Mouse (Mus musculus): ENCODE results near the gene Ubqln4. TPM values are rescaled to one million over a fixed set of nuclear protein-coding genes. Genes with fewer than 3 reads are reported as not detected.

The Ubqln4 gene
- polyA plus RNA-seq, 1 experiment from 2014 or later: 68.5 TPM

GRCm38 (mm10) chr3:88548180-88548917 lies 5.2 kb upstream of the Ubqln4 start, which contains the start of gene Rab25:
TSS of gene Rab25 (minus strand) at chr3:88548300.
- no peak for ATAC-seq (ENCODE audit: insufficient read depth)
- Histone ChIP-seq H3K27ac (ENCODE audit: low read depth) (peak within 1 kb of the TSS; percentile 58), H3K4me1 (ENCODE audit: insufficient read depth) (0 out of 2 replicates have a peak, but pooled peaks cover 2% of the 10 kb centered on the region), H3K27me3 (ENCODE audit: insufficient read depth, low read length) (no peaks in the 10 kb centered on the region), H3K4me3 (ENCODE audit: low read depth, low read length) (peak within 1 kb of the TSS; percentile 15; the same call in 1 of the 2 replicates), H3K9ac (no peak within 1 kb of the TSS; the same call in 1 of the 2 replicates), H3K36me3 (ENCODE audit: insufficient read depth) (0 out of 2 replicates have a peak, but pooled peaks cover 3% of the 10 kb centered on the region), H3K9me3 (ENCODE audit: low read depth, low read length) (no peaks in the 10 kb centered on the region), H3K4me2 (peak within 1 kb of the TSS; percentile 53)
- DNase-seq: peak; percentile 77
- WGBS: 36% methylated on average over 18 of the region's 18 CpGs
- no peak for TF ChIP-seq CTCF (IDR thresholded peaks at IDR 0.05; ENCODE audit: low read depth)

DNA sequence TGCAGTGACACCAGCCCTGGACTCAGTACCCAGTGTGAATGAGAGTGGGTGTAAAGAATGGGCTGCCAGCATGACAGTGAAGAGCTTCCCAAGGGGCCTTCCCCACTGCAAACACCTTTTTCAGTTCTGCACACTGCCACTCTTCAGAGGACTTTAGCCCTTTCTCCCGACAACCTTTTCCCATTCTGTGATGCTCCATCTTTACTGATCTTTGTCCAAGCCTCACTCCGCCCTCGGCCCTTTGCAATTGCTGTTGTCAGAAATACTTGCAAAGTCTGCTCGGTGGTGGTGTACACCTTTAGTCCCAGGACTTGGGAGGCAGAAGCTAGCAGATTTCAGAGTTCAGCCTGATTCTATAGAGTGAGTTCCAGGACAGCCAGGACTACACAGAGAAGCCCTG lies 2.0 kb upstream of the Ubqln4 start:
- ATAC-seq (ENCODE audit: insufficient read depth) (no peak), DNase-seq (no peak)
- Histone ChIP-seq H3K4me1 (ENCODE audit: insufficient read depth) (0 out of 2 replicates have a peak, but pooled peaks cover 7% of the 10 kb centered on the region), H3K9me3 (ENCODE audit: low read depth, low read length) (no peaks in the 10 kb centered on the region), H3K27me3 (ENCODE audit: insufficient read depth, low read length) (no peaks in the 10 kb centered on the region), H3K4me2 (peak overlapping the region; percentile 92), H3K27ac (ENCODE audit: low read depth) (no peak overlapping the region), H3K36me3 (ENCODE audit: insufficient read depth) (peaks cover 13% of the 10 kb centered on the region), H3K4me3 (ENCODE audit: low read depth, low read length) (peak overlapping the region; percentile 91; the same call in 1 of the 2 replicates), H3K9ac (no peak overlapping the region)
- TF ChIP-seq CTCF (IDR thresholded peaks at IDR 0.05; ENCODE audit: low read depth): no peak
- whole genome bisulfite sequencing: 81% methylated on average over 4 of the region's 4 CpGs

DNA sequence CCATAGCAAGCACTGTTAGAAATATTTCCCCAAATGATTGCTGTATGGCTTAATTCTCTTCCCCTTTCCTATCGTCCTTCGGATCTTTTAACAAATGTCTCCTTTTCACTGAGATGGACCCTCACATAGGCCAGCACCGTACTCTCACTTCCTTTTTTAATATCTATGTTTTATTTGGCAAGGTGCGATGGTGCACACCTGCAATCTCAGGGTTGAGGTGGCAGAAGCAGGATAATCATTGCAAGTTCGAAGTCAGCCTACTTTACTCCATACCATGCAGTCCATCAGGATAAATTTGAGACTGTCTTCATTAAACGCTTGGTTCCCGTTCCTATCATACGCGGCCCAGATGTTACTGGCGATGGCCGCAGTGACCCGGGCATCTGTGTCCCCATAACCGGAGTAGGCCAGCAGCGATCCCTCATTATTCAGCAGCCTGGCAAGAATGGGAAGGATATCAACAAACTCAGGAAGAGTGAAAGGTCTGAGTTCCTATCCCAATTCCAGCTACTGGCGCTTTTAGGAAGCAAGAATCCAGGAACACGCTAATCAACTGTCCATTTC lies 1.4 kb upstream of the Ubqln4 start:
- H3K4me1 ChIP-seq (ENCODE audit: insufficient read depth): 0 out of 2 replicates have a peak, but pooled peaks cover 7% of the 10 kb centered on the region
- no peaks in the 10 kb centered on the region for H3K9me3 ChIP-seq (ENCODE audit: low read depth, low read length)
- no peak for TF ChIP-seq CTCF (IDR thresholded peaks at IDR 0.05; ENCODE audit: low read depth)
- peaks cover 19% of the 10 kb centered on the region for H3K36me3 ChIP-seq (ENCODE audit: insufficient read depth)
- H3K9ac ChIP-seq: peak overlapping the region; percentile 60
- no peak for ATAC-seq (ENCODE audit: insufficient read depth)
- no peak for DNase-seq
- no peaks in the 10 kb centered on the region for H3K27me3 ChIP-seq (ENCODE audit: insufficient read depth, low read length)
- peak overlapping the region; percentile 91 for H3K4me3 ChIP-seq (ENCODE audit: low read depth, low read length)
- WGBS: 16% methylated on average over 16 of the region's 16 CpGs
- H3K4me2 ChIP-seq: peak overlapping the region; percentile 92
- H3K27ac ChIP-seq (ENCODE audit: low read depth): peak overlapping the region; percentile 74

DNA sequence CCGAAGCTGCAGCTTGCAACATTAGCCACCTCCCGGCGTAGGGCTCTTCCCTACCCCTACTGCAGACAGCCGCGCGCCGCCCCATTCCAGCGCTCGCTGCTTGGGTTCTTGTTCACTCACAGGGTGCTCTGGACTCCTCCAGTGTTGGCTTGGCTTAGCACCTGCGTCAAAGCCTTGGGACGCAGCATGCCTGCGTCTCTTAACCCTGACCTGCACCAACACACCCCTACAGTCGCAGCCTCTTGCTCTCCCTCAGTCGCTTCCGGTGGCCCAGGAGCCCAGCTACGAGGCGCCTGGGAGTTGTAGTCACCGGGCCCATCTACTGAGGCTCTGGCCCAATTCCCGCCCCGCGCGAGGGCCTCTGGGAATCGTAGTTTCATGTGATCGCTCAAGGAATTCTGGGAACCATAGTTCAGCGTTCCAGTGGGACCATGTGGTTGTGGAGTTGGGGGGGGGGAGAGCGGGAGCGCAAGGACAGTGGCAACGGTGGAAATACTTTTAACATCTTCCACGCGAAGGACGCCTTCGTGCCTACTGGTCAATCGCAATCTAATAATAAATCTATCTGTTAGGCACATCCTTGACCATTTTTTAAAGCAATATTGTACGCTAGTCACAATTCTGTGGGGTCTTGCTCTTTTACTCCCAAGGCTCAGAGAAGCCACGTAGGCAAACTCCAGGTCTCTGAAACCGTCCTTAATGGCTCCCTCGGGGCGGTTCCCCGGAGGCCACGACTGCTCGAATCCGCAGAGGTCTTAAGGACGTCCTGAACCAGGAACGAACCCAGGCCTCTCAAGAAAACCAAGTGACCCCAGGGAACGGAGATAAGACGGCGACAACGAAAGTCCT lies 658 bp upstream of the Ubqln4 start, which contains the start of gene Lamtor2:
Lamtor2 (minus strand) TSS at position 399 of the 849 bp plus-strand sequence.
- no peaks in the 10 kb centered on the region for H3K27me3 ChIP-seq (ENCODE audit: insufficient read depth, low read length)
- ATAC-seq (ENCODE audit: insufficient read depth): peak; percentile 91
- peak within 1 kb of the TSS; percentile 91 for H3K4me3 ChIP-seq (ENCODE audit: low read depth, low read length)
- peak; percentile 99 for DNase-seq
- peak within 1 kb of the TSS; percentile 92 for H3K4me2 ChIP-seq
- WGBS: under 1% methylated on average over 48 of the region's 48 CpGs
- H3K9me3 ChIP-seq (ENCODE audit: low read depth, low read length): no peaks in the 10 kb centered on the region
- peaks cover 26% of the 10 kb centered on the region for H3K36me3 ChIP-seq (ENCODE audit: insufficient read depth)
- TF ChIP-seq CTCF (IDR thresholded peaks at IDR 0.05; ENCODE audit: low read depth): no peak
- H3K27ac ChIP-seq (ENCODE audit: low read depth): peak within 1 kb of the TSS; percentile 99
- H3K9ac ChIP-seq: peak within 1 kb of the TSS; percentile 88
- H3K4me1 ChIP-seq (ENCODE audit: insufficient read depth): 0 out of 2 replicates have a peak, but pooled peaks cover 7% of the 10 kb centered on the region

DNA sequence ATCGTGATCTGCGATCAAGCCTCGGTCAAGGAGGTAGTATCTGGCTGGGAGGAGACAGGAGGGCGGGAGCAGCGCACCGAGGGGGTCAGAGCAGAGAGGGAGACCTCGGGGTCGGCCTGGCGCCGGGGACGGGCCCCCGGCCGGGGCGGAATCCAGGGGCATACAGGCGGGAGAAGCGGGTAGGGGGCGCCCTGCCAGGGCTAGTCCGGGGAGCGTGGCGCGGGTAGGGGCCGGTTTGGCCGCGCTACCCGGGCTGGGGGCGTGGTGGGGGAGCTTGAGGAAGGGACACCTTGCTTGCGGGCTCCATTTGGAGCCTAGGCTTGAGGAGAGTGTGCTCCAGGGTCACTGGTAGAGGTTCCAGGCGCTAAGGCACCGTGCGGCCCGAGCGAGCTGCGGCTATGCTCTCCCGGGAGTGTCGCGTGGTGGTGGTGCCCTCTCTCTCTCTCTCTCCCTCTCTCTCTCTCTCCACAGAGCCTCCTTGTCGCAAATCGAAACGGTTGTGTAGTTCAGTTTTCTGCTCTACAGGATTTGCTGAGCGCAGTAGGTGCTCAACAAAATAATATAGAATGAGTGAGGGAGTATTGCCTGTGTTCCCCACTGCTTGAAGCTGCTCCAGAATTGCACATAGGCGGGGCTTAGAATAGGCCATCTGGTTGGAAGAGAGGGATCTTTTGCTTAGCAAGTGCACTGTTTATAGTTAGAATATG lies 475 bp downstream of the Ubqln4 start:
- peak overlapping the region; percentile 92 for H3K4me2 ChIP-seq
- WGBS: under 1% methylated on average over 41 of the region's 41 CpGs
- H3K4me3 ChIP-seq (ENCODE audit: low read depth, low read length): peak overlapping the region; percentile 91
- H3K4me1 ChIP-seq (ENCODE audit: insufficient read depth): 0 out of 2 replicates have a peak, but pooled peaks cover 7% of the 10 kb centered on the region
- no peaks in the 10 kb centered on the region for H3K27me3 ChIP-seq (ENCODE audit: insufficient read depth, low read length)
- no peaks in the 10 kb centered on the region for H3K9me3 ChIP-seq (ENCODE audit: low read depth, low read length)
- peak overlapping the region; percentile 88 for H3K9ac ChIP-seq
- TF ChIP-seq CTCF (IDR thresholded peaks at IDR 0.05; ENCODE audit: low read depth): no peak
- DNase-seq (peak; percentile 66), ATAC-seq (ENCODE audit: insufficient read depth) (peak; percentile 50)
- peak overlapping the region; percentile 99 for H3K27ac ChIP-seq (ENCODE audit: low read depth)
- peaks cover 37% of the 10 kb centered on the region for H3K36me3 ChIP-seq (ENCODE audit: insufficient read depth)

- DNase-seq (no peak), ATAC-seq (ENCODE audit: insufficient read depth) (no peak)
- Histone ChIP-seq H3K9ac (no peak overlapping the region), H3K9me3 (ENCODE audit: low read depth, low read length) (no peaks in the 10 kb centered on the region), H3K4me3 (ENCODE audit: low read depth, low read length) (peak overlapping the region; percentile 91; the same call in 1 of the 2 replicates), H3K27ac (ENCODE audit: low read depth) (no peak overlapping the region), H3K36me3 (ENCODE audit: insufficient read depth) (peaks cover 48% of the 10 kb centered on the region), H3K4me2 (peak overlapping the region; percentile 92), H3K4me1 (ENCODE audit: insufficient read depth) (0 out of 2 replicates have a peak, but pooled peaks cover 7% of the 10 kb centered on the region), H3K27me3 (ENCODE audit: insufficient read depth, low read length) (no peaks in the 10 kb centered on the region)
- WGBS: 85% methylated on average over 5 of the region's 5 CpGs
- no peak for TF ChIP-seq CTCF (IDR thresholded peaks at IDR 0.05; ENCODE audit: low read depth)
Observed at GRCm38 (mm10) chr3:88555069-88555605, 1.6 kb downstream of the Ubqln4 start.

Data from lung, embryonic 14.5 days (tissue).